Mouse (Mus musculus): ENCODE measurements around the gene Lrrc58. TPM values are rescaled to one million over a fixed set of nuclear protein-coding genes. Genes with fewer than 3 reads are reported as not detected.

Gene Lrrc58
- total RNA-seq (2021), result 100 to 1,000 TPM; 196 to 274 TPM
- long read RNA-seq, experiment 1, full-length matches to known transcripts, result 6 of 11 reads
- long read RNA-seq, experiment 1, partial matches to known transcripts, result 0 of 11 reads
- long read RNA-seq, experiment 1, other reads (novel, unspliced or antisense), result 5 of 11 reads
- long read RNA-seq, experiment 2, full-length matches to known transcripts, result 13 of 37 reads
- long read RNA-seq, experiment 2, partial matches to known transcripts, result 3 of 37 reads
- long read RNA-seq, experiment 2, other reads (novel, unspliced or antisense), result 21 of 37 reads

GRCm38 (mm10) chr16:37867791-37868505 lies at the start of gene Lrrc58:
Gene Lrrc58, plus strand, starts transcription at chr16:37868389.
- DNase-seq (ENCODE audit: low spot score in 2 of 2), result peak; percentile 85 to 86

- no peak for DNase-seq (ENCODE audit: low spot score in 2 of 2)
Observed at GRCm38 (mm10) chr16:37823949-37824348, 44.2 kb upstream of the Lrrc58 start.

- DNase-seq (ENCODE audit: low spot score in 2 of 2), result no peak
Observed at GRCm38 (mm10) chr16:37824778-37825505, 43.2 kb upstream of the Lrrc58 start.

- DNase-seq (ENCODE audit: low spot score in 2 of 2), result no peak
Observed at GRCm38 (mm10) chr16:37826286-37826685, 41.9 kb upstream of the Lrrc58 start.

- DNase-seq (ENCODE audit: low spot score in 2 of 2), result no peak
Observed at GRCm38 (mm10) chr16:37831041-37831440, 37.1 kb upstream of the Lrrc58 start.

GRCm38 (mm10) chr16:37837571-37837970 lies 30.6 kb upstream of the Lrrc58 start:
- no peak for DNase-seq (ENCODE audit: low spot score in 2 of 2)

- DNase-seq (ENCODE audit: low spot score in 2 of 2), result no peak
Observed at GRCm38 (mm10) chr16:37842439-37842838, 25.8 kb upstream of the Lrrc58 start.

GRCm38 (mm10) chr16:37843740-37844139 lies 24.4 kb upstream of the Lrrc58 start:
- DNase-seq (ENCODE audit: low spot score in 2 of 2), result no peak

- DNase-seq (ENCODE audit: low spot score in 2 of 2), result no peak
Observed at GRCm38 (mm10) chr16:37845202-37845925, 22.8 kb upstream of the Lrrc58 start.

- no peak for DNase-seq (ENCODE audit: low spot score in 2 of 2)
Observed at GRCm38 (mm10) chr16:37847081-37847480, 21.1 kb upstream of the Lrrc58 start.

- no peak for DNase-seq (ENCODE audit: low spot score in 2 of 2)
Observed at GRCm38 (mm10) chr16:37851366-37851765, 16.8 kb upstream of the Lrrc58 start.

- DNase-seq (ENCODE audit: low spot score in 2 of 2), result no peak
Observed at GRCm38 (mm10) chr16:37853279-37853678, 14.9 kb upstream of the Lrrc58 start.

- no peak for DNase-seq (ENCODE audit: low spot score in 2 of 2)
Observed at GRCm38 (mm10) chr16:37854054-37854453, 14.1 kb upstream of the Lrrc58 start.

GRCm38 (mm10) chr16:37854593-37854992 lies 13.6 kb upstream of the Lrrc58 start:
- DNase-seq (ENCODE audit: low spot score in 2 of 2), result no peak

- no peak for DNase-seq (ENCODE audit: low spot score in 2 of 2)
Observed at GRCm38 (mm10) chr16:37855583-37855982, 12.6 kb upstream of the Lrrc58 start.

- DNase-seq (ENCODE audit: low spot score in 2 of 2), result no peak
Observed at GRCm38 (mm10) chr16:37856327-37856726, 11.9 kb upstream of the Lrrc58 start.

- DNase-seq (ENCODE audit: low spot score in 2 of 2), result no peak
Observed at GRCm38 (mm10) chr16:37857495-37857894, 10.7 kb upstream of the Lrrc58 start.

GRCm38 (mm10) chr16:37860213-37860612 lies 8.0 kb upstream of the Lrrc58 start:
- no peak for DNase-seq (ENCODE audit: low spot score in 2 of 2)

GRCm38 (mm10) chr16:37861029-37861428 lies 7.2 kb upstream of the Lrrc58 start, which contains the start of gene Gm36028:
Gene Gm36028, minus strand, starts transcription at chr16:37861146.
- DNase-seq (ENCODE audit: low spot score in 2 of 2), result no peak

GRCm38 (mm10) chr16:37863876-37864275 lies 4.3 kb upstream of the Lrrc58 start:
- no peak for DNase-seq (ENCODE audit: low spot score in 2 of 2)

- DNase-seq (ENCODE audit: low spot score in 2 of 2), result no peak
Observed at GRCm38 (mm10) chr16:37865841-37866240, 2.3 kb upstream of the Lrrc58 start.
